Mouse (Mus musculus) left cerebral cortex, adult 9 months (tissue): ENCODE data around the gene Rpl34.

Source experiments
- DNase-seq, 2 experiments: peaks; one replicate each; pipeline ENCODE4 v3.0.0; 2022; ENCODE audit warnings: low spot score in 2 of 2

The Rpl34 gene

GRCm38 (mm10) chr3:130712891-130713290 lies 17.3 kb downstream of the Rpl34 start:
- DNase-seq: no peak

GRCm38 (mm10) chr3:130710103-130710502 lies 20.1 kb downstream of the Rpl34 start:
- no peak for DNase-seq

DNA sequence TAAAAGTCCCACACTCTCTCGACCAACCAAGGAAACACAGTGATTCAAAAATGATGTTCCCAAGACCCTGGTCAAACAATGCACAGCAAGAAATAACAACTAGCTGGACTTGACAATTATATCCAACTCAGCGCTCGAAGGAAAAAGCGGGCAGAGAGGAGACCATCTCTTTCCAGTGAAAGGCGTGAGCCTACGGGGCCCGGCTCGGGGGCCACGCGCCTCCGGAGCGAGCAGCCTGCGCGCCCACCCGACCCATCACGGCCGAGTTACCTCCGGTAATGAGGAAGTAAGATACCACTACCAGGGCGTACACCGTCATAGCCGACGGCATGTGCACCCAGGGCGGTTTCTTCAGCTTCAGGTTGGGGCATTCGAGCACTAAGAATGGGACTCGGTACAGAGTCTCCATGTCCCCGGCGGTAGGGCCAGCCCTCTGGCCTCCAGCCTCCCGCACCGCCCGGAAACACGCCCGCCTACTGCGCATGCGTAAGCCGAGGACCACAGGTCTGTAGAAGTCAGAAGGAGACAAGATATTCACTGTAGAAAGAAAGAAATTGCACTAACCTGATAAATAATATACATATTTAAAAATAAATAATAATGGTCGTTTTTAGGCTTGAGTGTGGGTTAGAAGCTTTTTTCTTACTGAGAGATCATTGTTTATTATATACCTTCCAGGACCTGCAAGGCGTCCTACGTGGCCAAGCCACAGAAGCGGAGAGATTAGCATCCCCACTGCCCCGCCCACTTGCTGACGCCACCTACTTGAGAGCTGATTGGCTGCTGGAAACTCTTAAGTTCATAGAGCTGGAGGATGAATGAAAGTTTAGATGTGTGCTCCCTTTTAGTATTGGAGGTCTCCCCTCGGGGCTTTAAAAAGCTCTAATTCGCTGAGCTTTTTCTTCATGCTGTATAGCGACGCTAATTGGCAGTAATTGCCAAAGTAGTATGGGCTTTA lies 21.0 kb downstream of the Rpl34 start, which contains the start of gene Ostc:
Gene Ostc, minus strand, starts transcription at position 478 of the 958 bp plus-strand sequence.
- DNase-seq: peak; percentile 93 to 96

DNA sequence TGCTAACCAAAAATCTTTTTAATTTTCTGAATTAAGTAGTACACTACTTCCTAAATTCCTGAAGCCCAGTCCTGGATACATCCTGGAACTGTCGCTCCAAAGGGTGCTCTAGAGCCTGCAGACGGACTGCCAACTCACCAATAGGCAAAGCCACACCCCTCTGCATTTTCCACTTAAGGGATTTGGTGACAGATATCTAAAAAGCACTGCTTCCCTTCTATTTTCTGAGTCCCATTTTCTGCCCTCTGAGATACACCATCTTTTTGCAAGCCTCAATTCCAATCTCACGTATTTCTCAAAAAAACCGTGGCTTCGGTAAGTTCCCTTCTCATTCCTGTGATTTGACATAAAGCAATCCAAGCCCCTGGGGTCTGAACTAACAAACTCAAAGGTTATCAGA lies 21.7 kb downstream of the Rpl34 start:
- DNase-seq: no peak

- no peak for DNase-seq
Observed at GRCm38 (mm10) chr3:130702289-130702688, 27.9 kb downstream of the Rpl34 start.

GRCm38 (mm10) chr3:130697622-130698021 lies 32.6 kb downstream of the Rpl34 start:
- DNase-seq: no peak

- no peak for DNase-seq
Observed at GRCm38 (mm10) chr3:130694705-130695104, 35.5 kb downstream of the Rpl34 start.

DNA sequence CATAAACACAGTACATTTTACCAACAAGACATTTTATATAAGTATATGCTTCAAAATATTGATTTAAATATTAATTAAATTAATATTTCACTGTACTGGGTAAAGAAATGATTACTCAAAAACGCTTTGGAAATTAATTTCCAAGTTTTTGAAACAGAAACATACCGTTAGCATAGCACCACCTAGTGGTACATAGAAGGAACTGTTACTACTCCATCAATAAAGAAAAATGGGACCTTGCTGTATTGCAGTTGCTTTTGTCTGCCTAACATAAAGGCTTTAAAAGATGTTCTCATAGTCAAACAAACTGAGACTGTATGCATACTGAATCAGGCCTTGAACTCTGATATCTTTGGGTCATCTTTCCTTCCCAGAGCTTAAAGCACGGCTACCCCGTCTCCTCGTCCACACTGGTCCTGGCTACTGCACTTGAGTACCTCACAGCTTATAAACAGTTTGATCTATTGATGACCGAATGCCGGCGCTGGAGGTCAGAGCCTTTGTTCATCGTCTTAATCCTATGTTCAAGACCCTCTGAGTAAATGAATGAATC lies 36.1 kb downstream of the Rpl34 start:
- DNase-seq: no peak

DNA sequence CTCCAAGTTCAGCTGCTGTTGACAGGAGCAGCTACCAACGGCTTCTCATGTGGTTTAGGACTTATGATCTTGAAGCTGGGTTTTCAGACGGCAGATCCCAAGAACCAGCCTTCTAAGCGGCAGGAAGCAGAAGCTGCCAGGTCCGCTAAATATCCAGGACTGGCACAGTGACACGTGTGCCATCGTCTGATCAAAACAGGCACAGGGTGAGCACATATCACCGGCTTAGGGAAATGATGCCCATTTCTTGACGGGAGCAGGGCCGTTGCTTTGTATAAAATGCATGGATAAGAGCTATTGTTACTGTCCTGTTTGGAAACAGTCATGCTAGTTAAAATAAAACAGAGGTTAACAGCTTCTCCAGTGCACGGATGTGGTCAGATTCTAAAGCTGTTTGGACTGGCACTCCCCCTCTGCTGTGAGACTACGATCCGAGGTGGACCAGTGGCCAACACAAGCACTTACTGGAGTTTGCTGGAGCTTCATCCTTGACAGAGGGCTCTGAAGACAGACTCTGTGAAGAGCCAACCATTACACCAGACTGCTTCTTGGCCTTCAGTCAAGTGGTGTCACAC lies 38.5 kb downstream of the Rpl34 start:
- DNase-seq: no peak

DNA sequence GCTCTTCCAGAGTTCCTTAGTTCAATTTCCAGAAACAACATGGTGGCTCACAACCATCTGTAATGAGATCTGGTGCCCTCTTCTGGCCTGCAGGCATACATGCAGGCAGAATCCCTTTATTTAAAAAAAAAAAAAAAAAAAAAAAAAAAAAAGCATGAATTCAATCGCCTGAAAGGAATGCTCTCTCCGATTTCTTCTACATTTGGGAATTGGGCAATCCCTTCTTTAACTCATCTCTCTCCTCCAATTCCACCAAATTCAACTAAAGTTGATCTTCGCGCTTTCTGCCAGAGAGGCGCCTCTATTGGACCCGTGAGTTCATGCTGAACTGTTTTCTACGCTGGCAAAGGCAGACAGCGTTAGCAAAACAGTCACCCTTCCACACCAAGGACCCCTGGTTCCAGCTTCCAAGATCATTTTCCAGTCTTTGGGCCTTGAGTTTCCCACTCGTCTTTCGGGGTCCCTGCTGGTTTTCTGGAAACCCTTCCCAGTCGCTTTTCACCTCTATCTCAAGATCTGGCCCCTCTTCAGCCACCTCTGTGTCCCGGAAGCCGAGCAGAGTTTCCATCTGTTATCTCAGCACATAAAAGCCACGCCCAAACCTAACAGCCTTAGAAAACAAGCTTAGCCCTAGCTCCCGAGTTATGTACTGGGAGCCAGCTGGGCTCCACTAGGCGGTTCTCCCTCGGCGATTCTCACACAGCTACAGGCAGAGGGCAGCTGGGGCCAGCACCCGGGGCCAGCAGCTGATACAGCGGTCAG lies 39.2 kb downstream of the Rpl34 start:
- DNase-seq: no peak

DNA sequence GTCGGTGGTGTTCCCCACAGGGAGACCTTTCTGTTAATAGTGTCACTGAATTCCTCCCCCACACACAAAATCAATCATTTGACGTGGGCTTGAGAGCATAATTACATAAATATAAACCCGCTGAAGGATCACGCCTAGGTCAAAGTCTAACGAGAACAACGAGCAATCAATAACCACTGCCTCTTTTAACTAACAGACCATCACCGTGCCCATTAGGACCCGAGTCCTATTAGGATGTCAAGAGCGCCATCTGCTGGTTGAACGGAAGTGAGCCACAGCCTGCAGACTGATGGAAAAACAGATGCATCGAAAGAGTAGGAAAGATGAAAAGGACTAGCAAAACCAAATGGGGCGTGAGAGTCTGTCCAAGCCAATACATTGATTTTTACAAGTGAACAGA lies 40.6 kb downstream of the Rpl34 start:
- DNase-seq: peak in 1 of 2 experiments; percentile 89

- no peak for DNase-seq
Observed at GRCm38 (mm10) chr3:130687051-130687450, 43.1 kb downstream of the Rpl34 start.

DNA sequence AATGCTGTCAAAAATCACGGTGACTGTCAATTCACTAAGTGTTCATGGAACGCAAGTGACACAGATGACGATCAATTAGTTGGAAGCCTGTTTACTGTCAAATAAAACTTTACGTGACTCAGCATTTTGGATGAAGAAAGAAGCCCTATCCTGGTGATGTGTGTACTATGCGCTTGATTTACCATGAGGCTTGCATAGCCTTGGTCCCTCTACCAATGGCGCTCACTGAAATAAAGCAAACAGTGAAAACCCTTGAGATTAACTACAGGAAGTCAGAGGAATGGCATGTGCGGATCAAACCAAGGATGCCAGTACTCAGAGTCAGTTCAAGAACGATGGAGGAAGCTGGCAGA lies 45.2 kb downstream of the Rpl34 start:
- DNase-seq: no peak

- no peak for DNase-seq
Observed at GRCm38 (mm10) chr3:130684276-130685013, 45.8 kb downstream of the Rpl34 start.

DNA sequence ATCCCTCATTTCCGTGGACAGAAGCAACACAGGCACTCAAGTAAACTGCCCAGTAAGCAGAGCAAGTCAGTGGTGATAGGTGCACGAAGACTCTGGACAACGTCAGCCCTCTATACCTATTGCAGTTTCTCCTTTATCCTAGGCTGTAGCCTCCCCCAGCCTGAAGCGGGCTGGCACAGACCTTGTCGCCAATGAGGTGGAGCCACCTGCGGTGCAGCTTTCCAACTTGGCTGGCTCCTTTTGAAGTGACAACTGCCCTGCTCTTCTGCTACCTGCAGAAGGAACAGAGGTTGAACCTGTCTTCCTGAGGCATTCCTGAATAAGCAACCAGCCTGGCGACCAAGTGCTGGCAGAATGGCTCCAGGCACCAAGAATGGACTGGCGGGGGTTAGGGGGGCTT lies 46.4 kb downstream of the Rpl34 start:
- no peak for DNase-seq

GRCm38 (mm10) chr3:130682183-130682582 lies 48.0 kb downstream of the Rpl34 start:
- DNase-seq: no peak

GRCm38 (mm10) chr3:130681226-130681625 lies 49.0 kb downstream of the Rpl34 start:
- no peak for DNase-seq

GRCm38 (mm10) chr3:130677671-130678460 lies 52.3 kb downstream of the Rpl34 start:
- DNase-seq: no peak
